7 mouse cellular contexts compared by ENCODE assay signal in the genomic region with DNA sequence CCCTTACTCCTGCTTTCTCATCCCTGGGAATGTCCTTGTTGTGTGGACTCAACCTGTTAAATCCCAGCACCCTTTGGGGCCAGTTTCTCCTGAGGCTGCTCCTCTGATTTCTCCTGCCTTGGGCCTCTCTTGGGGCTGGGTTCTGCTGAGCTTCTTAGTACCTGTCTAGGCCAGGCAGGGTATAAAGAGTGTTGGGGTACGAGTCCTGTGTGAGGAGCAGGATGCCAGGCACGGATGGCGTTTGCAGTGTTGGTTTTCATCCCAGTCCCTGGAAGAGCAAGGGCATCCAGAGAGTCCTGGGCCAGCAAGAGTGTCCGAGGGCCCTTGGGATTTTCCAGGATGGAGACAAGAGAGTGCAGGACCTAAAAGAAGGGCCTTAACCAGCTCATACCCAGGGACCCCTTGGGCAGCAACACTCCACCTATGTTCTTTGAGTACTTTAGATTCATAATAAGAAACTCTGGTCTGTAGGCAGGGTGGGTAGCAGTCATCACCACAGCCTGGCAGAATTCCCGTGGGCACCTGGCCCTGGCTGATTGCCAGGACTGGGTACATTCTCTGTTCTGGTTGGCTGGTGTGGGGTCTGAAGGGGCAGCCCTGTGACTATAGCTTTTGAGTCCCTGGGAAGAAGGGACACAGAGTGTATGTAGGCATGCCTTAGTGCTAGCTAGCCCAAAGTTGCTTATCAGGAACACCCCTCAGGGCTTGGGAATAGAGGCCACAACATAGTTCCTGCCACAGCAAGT. TPM values are rescaled to one million over a fixed set of nuclear protein-coding genes. Genes with fewer than 3 reads are reported as not detected.
A peak's percentile ranks its signal among the peaks of the same experiment; 100 is the strongest.
DNase-seq lines count a peak whose midpoint lies in the region; ATAC-seq and TF ChIP-seq lines count a peak whose summit lies in the region.

No protein-coding gene starts in this region.

- DNase-seq in forebrain, postnatal 0 days = no peak
- DNase-seq in kidney, postnatal 25 days = peak; percentile 31 to 45
- no peak for DNase-seq in spleen, postnatal 36 days (ENCODE audit: low spot score in 2 of 2)
- no peak for DNase-seq in layer of hippocampus, postnatal 25 days (ENCODE audit: extremely low spot score in 1 of 2, low spot score in 1 of 2)

- no peak for TF ChIP-seq POLR2A in ES-Bruce4 (IDR thresholded peaks at IDR 0.05; ENCODE audit: insufficient read depth, low read length)
- TF ChIP-seq POLR2A in bone marrow macrophage, adult 2 months (IDR thresholded peaks at IDR 0.05; ENCODE audit: borderline replicate concordance, low read depth, low read length) = no peak

- WGBS in forebrain, postnatal 0 days = 39% methylated on average over 5 of the region's 5 CpGs
- WGBS in neural tube, embryonic 14.5 days = 73% methylated on average over 5 of the region's 5 CpGs

- no peak for ATAC-seq in forebrain, postnatal 0 days
- ATAC-seq in neural tube, embryonic 14.5 days (ENCODE audit: low read depth) = no peak

- no peak overlapping the region for H3K27ac ChIP-seq in ES-Bruce4 (ENCODE audit: insufficient read depth, low read length)
- H3K27ac ChIP-seq in bone marrow macrophage, adult 2 months (ENCODE audit: insufficient read depth, low read depth, low read length) = no peak overlapping the region
- peak overlapping the region; percentile 86; the same call in 1 of the 2 replicates for H3K27ac ChIP-seq in forebrain, postnatal 0 days (ENCODE audit: low read depth, low read length)
- no peak overlapping the region for H3K27ac ChIP-seq in neural tube, embryonic 14.5 days (ENCODE audit: low read depth, low read length)

- TF ChIP-seq EP300 in ES-Bruce4 (IDR thresholded peaks at IDR 0.05; ENCODE audit: insufficient read depth, low read depth, low read length) = no peak

- no peaks in the 10 kb centered on the region for H3K4me1 ChIP-seq in ES-Bruce4 (ENCODE audit: control insufficient read depth, insufficient read depth, low read length)
- peaks cover 10% of the 10 kb centered on the region for H3K4me1 ChIP-seq in bone marrow macrophage, adult 2 months (ENCODE audit: control insufficient read depth, insufficient read depth, low read length)
- peaks cover 4% of the 10 kb centered on the region for H3K4me1 ChIP-seq in forebrain, postnatal 0 days (ENCODE audit: insufficient read depth)
- peaks cover 20% of the 10 kb centered on the region for H3K4me1 ChIP-seq in neural tube, embryonic 14.5 days (ENCODE audit: control insufficient read depth, insufficient read depth, low read length)

- H3K9ac ChIP-seq in ES-Bruce4 (ENCODE audit: low read depth, poor library complexity, severe bottlenecking) = peak overlapping the region; percentile 70
- H3K9ac ChIP-seq in forebrain, postnatal 0 days = peak overlapping the region; percentile 87
- H3K9ac ChIP-seq in neural tube, embryonic 14.5 days (replicated peaks; ENCODE audit: low read depth, low read length) = peak overlapping the region; percentile 87

- no peaks in the 10 kb centered on the region for H3K36me3 ChIP-seq in ES-Bruce4 (ENCODE audit: control insufficient read depth, insufficient read depth, low read length, poor library complexity, severe bottlenecking)
- H3K36me3 ChIP-seq in forebrain, postnatal 0 days (ENCODE audit: insufficient read depth) = peaks cover 18% of the 10 kb centered on the region
- H3K36me3 ChIP-seq in neural tube, embryonic 14.5 days (ENCODE audit: control insufficient read depth, insufficient read depth, low read length) = peaks cover 2% of the 10 kb centered on the region; the same call in 1 of the 2 replicates

- no peak for TF ChIP-seq CTCF in ES-Bruce4 (IDR thresholded peaks at IDR 0.05; ENCODE audit: low read depth, low read length)
- TF ChIP-seq CTCF in bone marrow macrophage, adult 2 months (IDR thresholded peaks at IDR 0.05; ENCODE audit: low read depth, low read length) = no peak
- no peak for TF ChIP-seq CTCF in forebrain, postnatal 0 days (IDR thresholded peaks at IDR 0.05; ENCODE audit: low read depth)

- H3K9me3 ChIP-seq in ES-Bruce4 (replicated peaks; ENCODE audit: control insufficient read depth, insufficient read depth, low read length, poor library complexity, severe bottlenecking) = no peaks in the 10 kb centered on the region
- H3K9me3 ChIP-seq in forebrain, postnatal 0 days (ENCODE audit: low read length) = no peaks in the 10 kb centered on the region
- H3K9me3 ChIP-seq in neural tube, embryonic 14.5 days (ENCODE audit: control insufficient read depth, low read length) = no peaks in the 10 kb centered on the region

- peak overlapping the region; percentile 80 for H3K4me2 ChIP-seq in forebrain, postnatal 0 days (ENCODE audit: low read depth)
- H3K4me2 ChIP-seq in neural tube, embryonic 14.5 days (ENCODE audit: low read depth, low read length) = peak overlapping the region; percentile 73

- H3K27me3 ChIP-seq in ES-Bruce4 (ENCODE audit: control insufficient read depth, insufficient read depth, low read length, poor library complexity, severe bottlenecking) = no peaks in the 10 kb centered on the region
- no peaks in the 10 kb centered on the region; the same call in 1 of the 2 replicates for H3K27me3 ChIP-seq in forebrain, postnatal 0 days (ENCODE audit: insufficient read depth, low read length)
- no peaks in the 10 kb centered on the region for H3K27me3 ChIP-seq in neural tube, embryonic 14.5 days (ENCODE audit: control insufficient read depth, insufficient read depth, low read length)

- H3K4me3 ChIP-seq in ES-Bruce4 (ENCODE audit: low read depth, low read length) = peak overlapping the region; percentile 82
- peak overlapping the region; percentile 77 for H3K4me3 ChIP-seq in bone marrow macrophage, adult 2 months (ENCODE audit: insufficient read depth, low read length)
- peak overlapping the region; percentile 74 for H3K4me3 ChIP-seq in forebrain, postnatal 0 days (ENCODE audit: low read depth, low read length)
- H3K4me3 ChIP-seq in neural tube, embryonic 14.5 days (ENCODE audit: low read depth, low read length) = peak overlapping the region; percentile 82

RNA-seq across cellular contexts. Expression of gene Abca2, which starts 1.1 kb away (rescaled TPM):
- polyA plus RNA-seq in ES-Bruce4 (2011; ENCODE audit: insufficient read depth, insufficient read length, low read depth, missing spikeins) = 14.0 and 14.2 TPM in 2 replicates
- polyA plus RNA-seq in bone marrow macrophage, adult 2 months (2012; ENCODE audit: insufficient read depth, insufficient read length, missing spikeins) = 14.9 and 16.4 TPM in 2 replicates
- 51.5 and 67.4 TPM in 2 replicates for total RNA-seq in forebrain, postnatal 0 days (2014; rRNA removed)
- polyA plus RNA-seq in forebrain, postnatal 0 days (2015; fragmentation: Nextera tagmentation; extraction: Ambion mirVana) = 8.8 and 10.5 TPM in 2 replicates
- polyA plus RNA-seq in neural tube, embryonic 14.5 days (2014; fragmentation: Nextera tagmentation; extraction: Ambion mirVana) = 16.2 and 17.0 TPM in 2 replicates
- total RNA-seq in layer of hippocampus, postnatal 25 days (2021) = 100 to 1,000 TPM; 160 to 172 TPM

RNA-seq across cellular contexts. Expression of gene Fut7, which starts 6.5 kb away (rescaled TPM):
- polyA plus RNA-seq in ES-Bruce4 (2011; ENCODE audit: insufficient read depth, insufficient read length, low read depth, missing spikeins) = not detected in 2 replicates
- polyA plus RNA-seq in bone marrow macrophage, adult 2 months (2012; ENCODE audit: insufficient read depth, insufficient read length, missing spikeins) = 9.5 and 9.6 TPM in 2 replicates
- 1.3 TPM in 1 of 2 replicates, not detected in the other for total RNA-seq in forebrain, postnatal 0 days (2014; rRNA removed)
- 0.17 and 0.23 TPM in 2 replicates for polyA plus RNA-seq in forebrain, postnatal 0 days (2015; fragmentation: Nextera tagmentation; extraction: Ambion mirVana)
- polyA plus RNA-seq in neural tube, embryonic 14.5 days (2014; fragmentation: Nextera tagmentation; extraction: Ambion mirVana) = 0.17 and 0.23 TPM in 2 replicates
- total RNA-seq in layer of hippocampus, postnatal 25 days (2021) = under 1 TPM; 0.12 to 0.49 TPM

RNA-seq across cellular contexts. Expression of gene Clic3, which starts 27.0 kb away (rescaled TPM):
- polyA plus RNA-seq in ES-Bruce4 (2011; ENCODE audit: insufficient read depth, insufficient read length, low read depth, missing spikeins) = not detected in 2 replicates
- not detected in 2 replicates for polyA plus RNA-seq in bone marrow macrophage, adult 2 months (2012; ENCODE audit: insufficient read depth, insufficient read length, missing spikeins)
- 0.48 TPM in 1 of 2 replicates, not detected in the other for total RNA-seq in forebrain, postnatal 0 days (2014; rRNA removed)
- 2.5 and 3.6 TPM in 2 replicates for polyA plus RNA-seq in forebrain, postnatal 0 days (2015; fragmentation: Nextera tagmentation; extraction: Ambion mirVana)
- polyA plus RNA-seq in neural tube, embryonic 14.5 days (2014; fragmentation: Nextera tagmentation; extraction: Ambion mirVana) = 1.5 and 2.4 TPM in 2 replicates
- under 1 TPM; 0.47 to 0.73 TPM for total RNA-seq in layer of hippocampus, postnatal 25 days (2021)

RNA-seq across cellular contexts. Expression of gene Npdc1, which starts 30.5 kb away (rescaled TPM):
- 29.7 and 40.9 TPM in 2 replicates for polyA plus RNA-seq in ES-Bruce4 (2011; ENCODE audit: insufficient read depth, insufficient read length, low read depth, missing spikeins)
- polyA plus RNA-seq in bone marrow macrophage, adult 2 months (2012; ENCODE audit: insufficient read depth, insufficient read length, missing spikeins) = 5.0 and 6.6 TPM in 2 replicates
- 179 and 188 TPM in 2 replicates for total RNA-seq in forebrain, postnatal 0 days (2014; rRNA removed)
- polyA plus RNA-seq in forebrain, postnatal 0 days (2015; fragmentation: Nextera tagmentation; extraction: Ambion mirVana) = 413 and 442 TPM in 2 replicates
- polyA plus RNA-seq in neural tube, embryonic 14.5 days (2014; fragmentation: Nextera tagmentation; extraction: Ambion mirVana) = 397 and 496 TPM in 2 replicates
- 100 to 1,000 TPM; 427 to 450 TPM for total RNA-seq in layer of hippocampus, postnatal 25 days (2021)

RNA-seq across cellular contexts. Expression of gene Paxx, which starts 31.3 kb away (rescaled TPM):
- polyA plus RNA-seq in ES-Bruce4 (2011; ENCODE audit: insufficient read depth, insufficient read length, low read depth, missing spikeins) = 3.7 and 5.7 TPM in 2 replicates
- 22.4 and 26.2 TPM in 2 replicates for polyA plus RNA-seq in bone marrow macrophage, adult 2 months (2012; ENCODE audit: insufficient read depth, insufficient read length, missing spikeins)
- 154 and 164 TPM in 2 replicates for total RNA-seq in forebrain, postnatal 0 days (2014; rRNA removed)
- polyA plus RNA-seq in forebrain, postnatal 0 days (2015; fragmentation: Nextera tagmentation; extraction: Ambion mirVana) = 151 and 154 TPM in 2 replicates
- 94.5 and 124 TPM in 2 replicates for polyA plus RNA-seq in neural tube, embryonic 14.5 days (2014; fragmentation: Nextera tagmentation; extraction: Ambion mirVana)
- total RNA-seq in layer of hippocampus, postnatal 25 days (2021) = 10 to 100 TPM; 56.6 to 58.9 TPM

Comparison
In these comparisons a context has a peak if more than half of its experiments do, and no peak if none do; other contexts are left out.
1. DNase-seq: peak in kidney, postnatal 25 days (2 of 2); none in forebrain, postnatal 0 days (single experiment), spleen, postnatal 36 days (0 of 2) and layer of hippocampus, postnatal 25 days (0 of 2).
2. Peak in every context shown above with its lines, with median percentiles within 50 percentile points of each other: H3K4me3 ChIP-seq and H3K9ac ChIP-seq.